Mouse (Mus musculus): ENCODE results near the gene Rab7b. TPM values are rescaled to one million over a fixed set of nuclear protein-coding genes. Genes with fewer than 3 reads are reported as not detected.

The Rab7b gene
- 0.79 and 1.2 TPM in 2 replicates for polyA plus RNA-seq (2015; fragmentation: Nextera tagmentation; extraction: Ambion mirVana)

DNA sequence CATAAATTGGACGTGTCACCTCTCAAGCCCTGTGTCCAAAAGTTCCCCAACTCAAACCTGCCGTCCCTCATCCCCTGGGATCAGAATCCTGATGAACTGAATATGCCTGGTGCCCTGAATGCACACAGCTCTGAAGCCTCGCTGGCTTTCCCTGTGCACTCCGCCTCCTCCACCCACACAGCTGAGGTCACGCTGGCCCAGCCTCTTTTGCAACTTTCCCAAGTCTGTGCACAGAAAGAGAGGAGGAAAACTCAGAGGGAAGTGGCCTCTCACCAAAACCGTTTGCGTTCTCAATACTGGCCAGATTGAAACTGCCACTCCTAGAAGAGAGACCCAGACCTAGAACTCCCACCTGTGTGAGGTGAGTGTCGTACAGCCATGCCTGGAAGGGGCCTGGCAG, at the start of gene Rab7b:
Gene Rab7b (plus strand): TSS at position 221 of the 400 bp plus-strand sequence.
- Histone ChIP-seq H3K27me3 (no peaks in the 10 kb centered on the region), H3K27ac (no peak within 1 kb of the TSS), H3K36me3 (no peaks in the 10 kb centered on the region), H3K9me3 (no peaks in the 10 kb centered on the region), H3K9ac (no peak within 1 kb of the TSS), H3K4me2 (no peak within 1 kb of the TSS), H3K4me1 (replicated peaks) (no peaks in the 10 kb centered on the region), H3K4me3 (no peak within 1 kb of the TSS)
- WGBS: 67% methylated on average over 8 of the region's 8 CpGs
- ATAC-seq (ENCODE audit: low FRiP score): no peak

DNA sequence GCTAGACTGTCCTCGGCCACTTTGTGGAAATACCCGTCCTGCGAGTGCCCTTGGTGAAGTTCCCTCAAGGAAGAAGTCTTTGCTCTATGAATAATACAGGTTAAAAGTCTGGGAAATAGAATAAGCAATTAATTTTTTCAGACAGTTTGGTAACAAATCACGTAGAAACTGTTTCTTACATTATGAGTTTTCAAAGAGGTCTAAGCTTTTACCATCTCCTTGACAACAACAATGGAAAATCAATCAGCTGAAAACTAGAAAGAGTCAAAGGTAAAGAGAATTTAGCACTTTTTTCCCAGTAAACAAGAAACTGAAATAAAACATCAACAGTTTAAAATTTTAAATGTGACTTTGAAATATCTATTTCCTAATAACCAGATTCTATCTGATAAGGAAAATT, 48.4 kb upstream of the Rab7b start:
- Histone ChIP-seq H3K4me3 (no peak overlapping the region), H3K9ac (no peak overlapping the region), H3K4me1 (replicated peaks) (no peaks in the 10 kb centered on the region), H3K27ac (no peak overlapping the region), H3K36me3 (no peaks in the 10 kb centered on the region), H3K27me3 (no peaks in the 10 kb centered on the region), H3K4me2 (no peak overlapping the region), H3K9me3 (no peaks in the 10 kb centered on the region)
- 82% methylated on average over 4 of the region's 4 CpGs for WGBS
- no peak for ATAC-seq (ENCODE audit: low FRiP score)

DNA sequence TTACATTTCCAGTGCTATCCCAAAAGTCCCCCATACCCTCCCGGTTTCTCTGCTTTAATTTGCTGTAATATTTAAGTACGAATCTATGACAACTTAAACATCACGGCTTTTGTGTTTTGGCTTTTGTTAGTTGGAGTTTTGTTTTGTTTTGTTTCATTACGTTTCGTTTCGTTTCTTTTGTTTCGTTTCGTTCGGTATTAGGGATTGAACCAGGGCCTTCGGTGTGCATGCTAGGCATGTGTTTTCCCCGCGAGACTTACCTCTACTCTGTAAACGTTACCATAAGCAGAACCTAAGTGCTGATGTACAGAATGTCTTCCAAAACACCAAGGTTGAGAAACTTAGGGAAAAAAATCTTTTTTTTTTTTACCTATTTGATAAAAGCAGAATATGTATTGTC, 46.9 kb upstream of the Rab7b start:
- Histone ChIP-seq H3K4me1 (replicated peaks) (no peaks in the 10 kb centered on the region), H3K9ac (no peak overlapping the region), H3K4me2 (no peak overlapping the region), H3K9me3 (no peaks in the 10 kb centered on the region), H3K27me3 (no peaks in the 10 kb centered on the region), H3K27ac (no peak overlapping the region), H3K36me3 (no peaks in the 10 kb centered on the region), H3K4me3 (no peak overlapping the region)
- WGBS: 95% methylated on average over 13 of the region's 13 CpGs
- no peak for ATAC-seq (ENCODE audit: low FRiP score)

DNA sequence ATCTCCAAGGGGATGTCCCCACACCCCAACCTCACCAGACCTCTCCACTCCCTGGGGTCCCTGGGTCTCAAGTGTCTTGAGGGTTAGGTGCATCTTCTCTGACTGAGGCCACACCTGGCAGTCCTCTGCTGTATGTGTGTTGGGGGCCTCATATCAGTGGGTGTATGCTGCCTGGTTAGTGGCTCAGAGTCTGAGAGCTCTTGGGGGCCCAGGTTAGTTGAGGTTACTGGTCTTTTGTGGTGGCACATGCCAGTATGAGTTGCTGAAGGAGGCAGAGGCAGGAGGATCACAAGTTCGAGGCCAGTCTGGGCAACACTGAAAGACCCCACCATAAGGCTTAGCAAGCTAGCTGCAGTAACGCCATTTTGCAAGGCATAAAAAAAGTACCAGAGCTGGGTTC, 46.2 kb upstream of the Rab7b start:
- Histone ChIP-seq H3K4me1 (replicated peaks) (no peaks in the 10 kb centered on the region), H3K4me2 (no peak overlapping the region), H3K36me3 (no peaks in the 10 kb centered on the region), H3K9ac (no peak overlapping the region), H3K4me3 (no peak overlapping the region), H3K27me3 (no peaks in the 10 kb centered on the region), H3K9me3 (no peaks in the 10 kb centered on the region), H3K27ac (no peak overlapping the region)
- WGBS: 90% methylated on average over 2 of the region's 2 CpGs
- ATAC-seq (ENCODE audit: low FRiP score): no peak

DNA sequence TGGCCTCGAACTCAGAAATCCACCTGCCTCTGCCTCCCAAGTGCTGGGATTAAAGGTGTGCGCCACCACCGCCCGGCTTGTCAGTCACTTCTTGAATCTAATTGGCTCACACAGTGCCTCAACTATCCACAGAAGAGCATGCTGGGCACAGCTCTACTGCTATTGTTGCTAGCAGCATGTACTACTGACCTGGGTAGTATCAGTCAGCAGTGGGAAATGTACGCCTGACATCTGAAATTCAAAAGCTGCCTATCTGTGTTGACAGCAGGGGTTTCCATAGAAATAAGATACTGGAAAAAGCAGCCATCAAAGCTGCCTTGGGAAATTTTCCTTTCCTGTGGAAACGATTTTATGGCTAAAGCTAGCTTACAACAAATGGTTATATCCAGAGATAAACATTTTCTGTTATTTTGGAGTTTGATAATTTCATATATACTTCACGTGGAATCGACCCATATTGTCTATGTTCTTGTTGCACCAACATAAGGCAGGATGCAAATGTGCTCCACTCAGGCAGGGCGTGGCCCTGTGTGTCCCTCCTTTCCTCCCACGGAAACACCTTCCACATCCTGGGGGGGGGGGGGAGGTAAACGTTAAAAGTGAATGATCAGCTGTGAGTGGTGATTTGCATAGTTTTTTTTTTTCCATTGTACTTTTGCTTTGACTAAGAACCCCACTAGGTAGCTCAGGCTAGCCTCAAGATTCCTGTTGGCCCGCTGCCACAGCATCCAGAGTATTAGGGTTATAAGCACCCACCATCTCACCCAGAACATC, 35.6 kb upstream of the Rab7b start:
- H3K27ac ChIP-seq: no peak overlapping the region
- no peaks in the 10 kb centered on the region for H3K9me3 ChIP-seq
- 79% methylated on average over 12 of the region's 12 CpGs for WGBS
- H3K36me3 ChIP-seq: no peaks in the 10 kb centered on the region
- no peaks in the 10 kb centered on the region for H3K27me3 ChIP-seq
- H3K4me1 ChIP-seq (replicated peaks): peaks cover 9% of the 10 kb centered on the region
- H3K9ac ChIP-seq: 0 out of 2 replicates have a peak overlapping the region, but pooled peaks have one; percentile 26
- H3K4me3 ChIP-seq: no peak overlapping the region
- no peak overlapping the region for H3K4me2 ChIP-seq
- no peak for ATAC-seq (ENCODE audit: low FRiP score)

DNA sequence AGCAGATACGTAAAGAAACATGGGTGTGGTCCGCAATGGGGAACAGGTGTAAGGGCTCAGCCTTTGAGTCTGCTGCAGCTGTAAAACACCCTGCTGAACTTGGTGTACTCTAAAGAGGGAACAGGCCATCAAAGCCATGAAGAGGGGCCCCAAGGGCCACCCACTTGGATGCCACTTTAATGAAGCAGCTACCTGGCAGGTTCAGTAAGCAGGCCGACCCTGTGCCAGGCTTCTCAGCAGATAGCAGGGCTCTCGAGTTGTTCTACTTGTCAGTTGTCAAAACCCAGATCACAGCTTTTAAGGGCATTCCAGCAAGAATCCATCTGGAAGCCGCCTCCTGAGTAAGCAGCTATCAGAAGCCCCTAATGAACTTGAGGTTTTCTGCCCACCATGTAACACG, 32.9 kb upstream of the Rab7b start:
- no peak overlapping the region for H3K4me2 ChIP-seq
- WGBS: 85% methylated on average over 6 of the region's 6 CpGs
- H3K9ac ChIP-seq: no peak overlapping the region
- H3K27me3 ChIP-seq: 0 out of 2 replicates have a peak, but pooled peaks cover 2% of the 10 kb centered on the region
- H3K27ac ChIP-seq: no peak overlapping the region
- no peaks in the 10 kb centered on the region for H3K9me3 ChIP-seq
- peaks cover 10% of the 10 kb centered on the region for H3K4me1 ChIP-seq (replicated peaks)
- no peaks in the 10 kb centered on the region for H3K36me3 ChIP-seq
- H3K4me3 ChIP-seq: no peak overlapping the region
- no peak for ATAC-seq (ENCODE audit: low FRiP score)

DNA sequence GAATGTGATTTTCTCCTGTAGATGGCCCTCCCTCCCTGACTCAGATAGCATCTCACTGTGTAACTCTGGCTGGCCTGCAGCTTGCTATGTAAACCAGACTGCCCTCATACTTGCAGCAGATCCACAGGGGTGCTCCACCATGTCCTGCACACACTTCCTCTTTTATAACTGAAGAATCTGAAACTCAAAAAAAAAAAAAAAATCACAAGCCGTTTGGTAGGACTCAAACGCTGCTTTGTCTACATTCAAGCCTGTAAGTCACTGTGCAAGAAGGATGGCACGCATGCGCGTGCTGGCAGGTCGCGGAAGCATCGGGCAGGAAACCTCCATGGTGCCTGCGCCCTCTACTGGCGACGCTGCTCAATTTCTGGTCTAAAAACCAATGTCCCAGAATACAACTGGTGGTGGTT, 30.5 kb upstream of the Rab7b start:
- WGBS: under 1% methylated on average over 11 of the region's 11 CpGs
- 0 out of 2 replicates have a peak, but pooled peaks cover 2% of the 10 kb centered on the region for H3K27me3 ChIP-seq
- no peaks in the 10 kb centered on the region for H3K36me3 ChIP-seq
- peak overlapping the region; percentile 31 for H3K4me3 ChIP-seq
- no peaks in the 10 kb centered on the region for H3K9me3 ChIP-seq
- ATAC-seq (ENCODE audit: low FRiP score): peak; percentile 88
- H3K4me1 ChIP-seq (replicated peaks): peaks cover 10% of the 10 kb centered on the region
- peak overlapping the region; percentile 52 for H3K4me2 ChIP-seq
- H3K27ac ChIP-seq: peak overlapping the region; percentile 91
- H3K9ac ChIP-seq: peak overlapping the region; percentile 67

DNA sequence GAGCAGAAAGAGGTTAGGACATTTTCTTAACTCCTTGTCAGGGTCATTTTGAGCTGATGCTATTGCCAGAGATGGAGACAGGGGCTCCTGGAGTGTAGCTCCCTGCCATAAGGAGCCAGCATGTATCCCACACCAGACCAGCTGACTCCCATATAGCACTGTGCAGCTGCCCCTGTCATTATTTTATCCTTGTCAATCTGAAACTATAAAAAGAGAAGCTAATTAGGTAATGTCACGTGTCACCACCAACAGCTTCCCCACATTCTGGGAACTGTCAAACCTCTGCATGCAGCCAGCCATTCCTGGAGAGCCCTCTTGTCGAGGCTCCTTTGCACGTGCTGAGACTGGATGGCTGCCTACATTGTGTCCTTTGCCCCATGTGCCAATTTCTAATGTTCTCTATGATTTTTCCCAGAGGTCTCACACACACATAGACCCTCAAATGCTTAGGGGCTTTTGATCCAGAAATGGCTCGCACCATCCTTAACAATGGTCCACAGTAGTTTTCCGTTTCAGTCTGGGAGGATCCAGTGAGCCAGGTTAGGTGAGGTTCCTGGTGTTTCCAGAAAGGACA, 28.9 kb upstream of the Rab7b start:
- Histone ChIP-seq H3K36me3 (no peaks in the 10 kb centered on the region), H3K9ac (no peak overlapping the region), H3K4me1 (replicated peaks) (peaks cover 7% of the 10 kb centered on the region; the same call in 1 of the 2 replicates), H3K4me2 (no peak overlapping the region), H3K27ac (no peak overlapping the region), H3K27me3 (0 out of 2 replicates have a peak, but pooled peaks cover 2% of the 10 kb centered on the region), H3K9me3 (no peaks in the 10 kb centered on the region), H3K4me3 (no peak overlapping the region)
- 76% methylated on average over 5 of the region's 5 CpGs for WGBS
- no peak for ATAC-seq (ENCODE audit: low FRiP score)

DNA sequence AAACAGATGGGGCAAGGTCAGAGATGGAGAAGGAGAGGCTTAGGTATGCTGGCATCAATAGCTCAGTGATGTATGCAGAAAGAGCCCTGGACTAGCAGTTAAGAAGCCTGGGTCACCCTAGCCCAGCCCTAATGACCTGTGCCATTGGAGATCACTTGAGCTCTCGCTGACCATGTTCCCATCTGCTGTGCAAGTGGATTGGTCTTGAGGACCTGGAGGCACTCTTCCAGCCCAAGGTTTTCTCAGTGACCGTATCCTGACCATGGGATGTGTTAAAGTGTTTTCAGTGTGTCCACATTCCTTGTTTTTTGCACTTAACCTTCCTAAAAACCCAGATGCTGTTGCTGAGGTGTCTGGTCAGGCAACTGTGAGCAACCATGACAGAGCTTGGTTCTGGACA, 28.2 kb upstream of the Rab7b start:
- Histone ChIP-seq H3K27ac (no peak overlapping the region), H3K4me3 (no peak overlapping the region), H3K36me3 (no peaks in the 10 kb centered on the region), H3K4me1 (replicated peaks) (peaks cover 7% of the 10 kb centered on the region; the same call in 1 of the 2 replicates), H3K9me3 (no peaks in the 10 kb centered on the region), H3K27me3 (0 out of 2 replicates have a peak, but pooled peaks cover 2% of the 10 kb centered on the region), H3K9ac (no peak overlapping the region), H3K4me2 (no peak overlapping the region)
- no peak for ATAC-seq (ENCODE audit: low FRiP score)
- WGBS: 81% methylated on average over 2 of the region's 2 CpGs

DNA sequence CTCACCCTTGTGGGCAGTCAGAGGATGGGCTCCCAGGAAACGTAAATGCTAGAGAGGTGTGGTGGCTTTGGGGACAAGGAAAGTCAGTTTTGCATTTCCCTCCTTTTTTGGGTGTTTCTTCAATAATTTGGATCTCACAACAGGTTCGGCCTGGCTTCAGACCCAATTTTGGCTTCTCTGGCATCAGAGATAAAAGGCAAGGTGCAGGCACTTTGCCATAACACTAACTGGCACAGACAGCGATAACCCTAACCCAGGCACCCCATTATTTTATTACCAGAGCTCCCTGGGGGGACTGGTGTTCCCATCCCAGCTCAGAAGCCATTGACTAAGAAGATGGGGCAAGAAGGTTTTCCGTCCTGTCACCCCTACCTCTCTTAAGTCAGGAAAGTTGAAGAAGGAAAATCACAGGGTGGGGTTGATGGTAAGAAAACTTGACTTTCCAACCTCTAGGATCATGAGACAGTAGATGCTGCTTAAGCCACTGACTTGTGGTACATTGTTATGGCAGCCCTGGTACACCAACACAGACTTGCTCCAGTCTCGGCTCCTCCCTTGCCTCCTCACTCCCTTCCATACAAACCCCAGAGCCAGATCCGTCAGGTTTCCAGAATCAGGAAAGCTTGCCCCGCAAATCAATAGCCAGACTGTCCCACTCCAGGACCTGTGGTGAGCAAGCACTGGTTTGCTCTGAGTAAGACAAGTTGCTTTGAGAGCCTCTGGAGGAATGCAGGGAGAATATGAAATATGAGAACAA, 27.6 kb upstream of the Rab7b start:
- no peak for ATAC-seq (ENCODE audit: low FRiP score)
- Histone ChIP-seq H3K9ac (no peak overlapping the region), H3K36me3 (no peaks in the 10 kb centered on the region), H3K4me3 (no peak overlapping the region), H3K4me2 (no peak overlapping the region), H3K4me1 (replicated peaks) (peaks cover 7% of the 10 kb centered on the region; the same call in 1 of the 2 replicates), H3K27ac (no peak overlapping the region), H3K9me3 (no peaks in the 10 kb centered on the region), H3K27me3 (0 out of 2 replicates have a peak, but pooled peaks cover 2% of the 10 kb centered on the region)
- 80% methylated on average over 7 of the region's 7 CpGs for WGBS

DNA sequence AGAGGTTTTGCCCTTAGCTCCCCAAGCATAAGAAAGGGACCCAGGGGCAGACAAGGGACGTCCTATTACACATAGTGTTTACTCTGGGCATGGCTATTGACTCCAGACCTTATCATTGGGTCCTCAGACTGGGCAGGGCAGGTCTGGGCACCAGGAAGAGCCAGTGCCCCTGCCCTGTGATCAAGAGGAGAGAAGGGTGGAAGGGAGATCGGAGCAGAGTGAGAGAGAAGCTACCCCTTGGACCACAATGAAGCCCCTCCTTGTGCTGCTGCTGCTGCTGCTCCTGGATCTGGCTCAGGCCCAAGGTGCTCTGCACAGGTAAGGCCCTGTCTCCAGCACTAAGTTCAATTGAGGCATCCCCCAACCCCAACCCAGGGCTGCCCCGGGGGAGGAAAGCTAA, 26.7 kb upstream of the Rab7b start:
- H3K27me3 ChIP-seq: 0 out of 2 replicates have a peak, but pooled peaks cover 2% of the 10 kb centered on the region
- H3K9me3 ChIP-seq: no peaks in the 10 kb centered on the region
- H3K4me1 ChIP-seq (replicated peaks): peaks cover 7% of the 10 kb centered on the region; the same call in 1 of the 2 replicates
- H3K9ac ChIP-seq: no peak overlapping the region
- no peak overlapping the region for H3K4me3 ChIP-seq
- WGBS: 76% methylated on average over 3 of the region's 3 CpGs
- no peak for ATAC-seq (ENCODE audit: low FRiP score)
- H3K36me3 ChIP-seq: no peaks in the 10 kb centered on the region
- H3K4me2 ChIP-seq: no peak overlapping the region
- no peak overlapping the region for H3K27ac ChIP-seq

DNA sequence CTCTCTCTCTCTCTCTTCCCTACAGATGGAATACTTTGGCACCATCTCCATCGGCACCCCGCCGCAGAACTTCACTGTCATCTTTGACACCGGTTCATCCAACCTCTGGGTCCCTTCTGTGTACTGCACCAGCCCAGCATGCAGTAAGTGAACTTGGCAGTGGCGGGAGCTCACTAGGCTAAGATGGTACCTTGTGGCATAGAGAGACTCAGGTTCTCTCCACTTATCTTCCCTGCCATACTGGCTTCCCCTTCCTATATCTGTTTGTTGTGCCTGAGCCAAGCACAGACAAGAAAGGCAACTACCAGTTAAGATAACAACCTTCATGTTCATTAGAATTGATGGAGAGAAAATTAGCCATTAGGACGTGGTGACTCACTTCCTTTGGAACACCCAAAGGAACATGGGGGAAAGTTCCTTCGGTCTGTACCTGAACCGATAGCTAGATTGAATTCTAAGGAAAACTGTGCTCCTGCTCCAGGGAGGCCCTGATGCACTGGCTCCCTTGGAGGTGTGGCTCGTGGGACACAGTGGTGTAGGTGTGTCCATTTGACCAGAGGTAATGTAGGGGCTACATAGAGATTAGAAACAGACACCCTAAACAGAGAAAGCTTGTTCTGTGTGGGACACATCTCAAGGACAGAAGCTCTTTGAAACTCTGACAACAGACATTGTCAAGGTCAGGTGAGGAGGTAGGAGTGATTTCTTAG, 25.1 kb upstream of the Rab7b start:
- H3K27ac ChIP-seq: no peak overlapping the region
- H3K27me3 ChIP-seq: 0 out of 2 replicates have a peak, but pooled peaks cover 2% of the 10 kb centered on the region
- no peak overlapping the region for H3K9ac ChIP-seq
- ATAC-seq (ENCODE audit: low FRiP score): no peak
- H3K36me3 ChIP-seq: no peaks in the 10 kb centered on the region
- no peak overlapping the region for H3K4me2 ChIP-seq
- no peak overlapping the region for H3K4me3 ChIP-seq
- no peaks in the 10 kb centered on the region for H3K4me1 ChIP-seq (replicated peaks)
- H3K9me3 ChIP-seq: no peaks in the 10 kb centered on the region
- WGBS: 90% methylated on average over 9 of the region's 9 CpGs

Data from hindbrain, embryonic 13.5 days (tissue).